Mouse (Mus musculus): Measurements from ENCODE around the gene Cuta. TPM values are rescaled to one million over a fixed set of nuclear protein-coding genes. Genes with fewer than 3 reads are reported as not detected.

Cuta gene
- polyA plus RNA-seq, 1 experiment from 2014 or later = 172 TPM

GRCm38 (mm10) chr17:26956309-26956708 is 16.9 kb upstream of the Cuta start:
- Histone ChIP-seq H3K36me3 (peaks cover 60% of the 10 kb centered on the region), H3K27me3 (no peaks in the 10 kb centered on the region), H3K4me1 (peaks cover 27% of the 10 kb centered on the region), H3K9ac (no peak overlapping the region), H3K27ac (replicated peaks) (no peak overlapping the region), H3K4me3 (replicated peaks) (no peak overlapping the region), H3K9me3 (replicated peaks) (no peaks in the 10 kb centered on the region), H3K4me2 (replicated peaks) (no peak overlapping the region)
- ATAC-seq (ENCODE audit: insufficient number of reproducible peaks, low FRiP score, low TSS enrichment, low read depth) = no peak
- WGBS = 73% methylated on average over 5 of the region's 5 CpGs

DNA sequence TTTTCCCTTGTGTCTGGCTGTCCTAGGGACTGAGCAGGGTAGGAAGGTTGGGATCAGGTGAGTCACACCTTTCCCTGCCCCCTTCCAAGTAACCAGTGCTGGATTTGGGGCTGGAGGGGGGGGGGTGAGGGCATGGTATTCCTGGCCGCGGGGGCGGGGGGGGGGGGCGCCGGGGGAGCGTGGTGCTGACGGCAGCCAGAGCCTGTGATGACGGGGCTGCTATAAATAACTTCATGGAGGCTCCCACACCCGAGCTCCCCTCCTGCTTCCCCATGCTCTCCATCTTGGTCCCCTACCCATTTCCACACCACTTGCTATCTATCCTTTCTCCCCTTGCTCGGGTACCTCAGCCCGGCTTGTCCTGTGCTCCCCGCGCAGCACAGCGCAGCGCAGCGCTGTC is 14.4 kb upstream of the Cuta start:
- Histone ChIP-seq H3K9ac (no peak overlapping the region), H3K4me2 (replicated peaks) (peak overlapping the region; percentile 9), H3K27me3 (no peaks in the 10 kb centered on the region), H3K4me1 (peaks cover 51% of the 10 kb centered on the region), H3K4me3 (replicated peaks) (no peak overlapping the region), H3K9me3 (replicated peaks) (no peaks in the 10 kb centered on the region), H3K36me3 (peaks cover 36% of the 10 kb centered on the region), H3K27ac (replicated peaks) (0 out of 2 replicates have a peak overlapping the region, but pooled peaks have one; percentile 28)
- 22% methylated on average over 16 of the region's 16 CpGs for WGBS
- ATAC-seq (ENCODE audit: insufficient number of reproducible peaks, low FRiP score, low TSS enrichment, low read depth) = no peak

DNA sequence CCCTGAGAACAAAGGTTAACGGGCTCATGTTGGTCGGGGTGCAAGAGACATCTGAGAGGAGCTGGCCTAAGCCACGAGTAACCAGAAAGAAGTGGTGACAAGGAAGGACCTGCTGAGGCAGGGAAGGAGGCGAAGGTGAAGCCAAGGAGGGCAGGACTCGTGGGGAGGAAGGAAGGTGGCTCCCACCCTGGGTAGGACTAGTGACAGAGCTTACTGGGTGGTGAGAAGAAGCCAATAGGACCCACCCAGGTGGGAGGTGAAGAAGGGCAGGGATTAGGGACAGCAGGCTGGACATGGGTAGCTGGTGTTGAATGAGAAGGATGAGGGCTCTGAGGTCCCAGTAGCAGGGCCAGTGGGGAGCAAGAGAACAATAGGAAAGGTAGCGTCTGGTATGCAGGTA is 13.8 kb upstream of the Cuta start:
- H3K4me2 ChIP-seq (replicated peaks) = peak overlapping the region; percentile 59; the same call in 1 of the 2 replicates
- ATAC-seq (ENCODE audit: insufficient number of reproducible peaks, low FRiP score, low TSS enrichment, low read depth) = no peak
- H3K9ac ChIP-seq = no peak overlapping the region
- H3K27me3 ChIP-seq = no peaks in the 10 kb centered on the region
- WGBS = 31% methylated on average over 6 of the region's 6 CpGs
- H3K9me3 ChIP-seq (replicated peaks) = no peaks in the 10 kb centered on the region
- H3K36me3 ChIP-seq = peaks cover 31% of the 10 kb centered on the region
- H3K4me1 ChIP-seq = peaks cover 53% of the 10 kb centered on the region
- no peak overlapping the region for H3K27ac ChIP-seq (replicated peaks)
- H3K4me3 ChIP-seq (replicated peaks) = no peak overlapping the region

GRCm38 (mm10) chr17:26951952-26952877 is 12.8 kb upstream of the Cuta start:
- ATAC-seq (ENCODE audit: insufficient number of reproducible peaks, low FRiP score, low TSS enrichment, low read depth) = no peak
- Histone ChIP-seq H3K4me2 (replicated peaks) (peak overlapping the region; percentile 59), H3K36me3 (peaks cover 21% of the 10 kb centered on the region), H3K27ac (replicated peaks) (no peak overlapping the region), H3K27me3 (no peaks in the 10 kb centered on the region), H3K9ac (peak overlapping the region; percentile 21), H3K4me3 (replicated peaks) (peak overlapping the region; percentile 39), H3K4me1 (peaks cover 60% of the 10 kb centered on the region), H3K9me3 (replicated peaks) (no peaks in the 10 kb centered on the region)
- WGBS = 8% methylated on average over 23 of the region's 23 CpGs

DNA sequence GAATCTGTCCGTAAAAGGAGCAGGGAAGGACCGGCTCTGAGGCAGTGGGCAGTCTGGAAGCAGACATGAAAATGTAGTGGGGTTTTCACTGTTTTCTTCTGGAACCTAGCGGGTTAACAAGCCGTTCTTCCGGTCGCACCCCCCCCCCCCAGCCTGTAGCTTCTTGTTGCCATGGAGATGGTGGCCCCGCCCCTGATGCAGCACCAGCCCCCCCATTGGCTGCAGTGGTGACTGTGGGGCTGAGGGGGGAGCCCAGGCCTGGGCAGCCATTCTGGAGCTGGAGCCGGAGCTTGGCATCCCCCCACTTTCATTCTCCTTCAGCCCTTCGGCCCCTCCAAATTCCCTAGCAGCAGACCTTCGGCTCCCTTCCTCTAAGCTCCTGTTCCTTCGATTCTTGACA is 12.0 kb upstream of the Cuta start:
- under 1% methylated on average over 11 of the region's 11 CpGs for WGBS

DNA sequence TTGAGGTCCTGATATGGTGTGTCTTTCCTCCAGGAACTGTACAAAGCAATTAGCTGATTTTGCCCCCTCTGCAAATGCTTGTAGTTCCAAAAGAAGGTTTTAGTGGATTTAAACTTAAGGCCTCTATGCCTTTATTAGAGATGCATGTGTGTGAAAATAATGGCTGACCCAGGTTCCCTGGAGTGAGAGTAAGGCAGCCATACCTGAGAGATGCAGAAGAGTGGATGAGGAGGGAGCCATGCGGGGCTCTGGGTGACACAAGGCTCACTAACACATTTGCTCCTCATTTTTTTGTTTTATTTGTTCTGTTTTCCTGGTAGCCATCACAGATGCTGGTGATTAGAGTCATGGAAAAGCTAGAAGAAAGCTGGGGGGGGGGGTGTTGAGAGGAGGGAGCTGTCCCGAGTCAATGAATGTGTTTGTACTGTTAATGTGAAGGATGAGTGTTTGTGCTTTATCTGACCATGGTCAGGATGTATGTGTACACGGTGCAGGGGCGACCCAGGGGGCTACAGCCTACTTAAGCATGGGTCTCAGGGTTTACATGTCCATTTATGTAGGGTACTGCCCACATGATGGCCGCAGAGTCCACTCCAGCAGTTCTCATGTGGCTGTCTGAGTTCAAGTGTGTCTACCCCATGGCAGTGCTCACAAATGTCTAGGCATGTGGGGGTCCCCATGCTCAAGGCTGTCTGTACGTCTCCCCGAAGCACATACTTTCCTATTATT is 11.4 kb upstream of the Cuta start:
- no peaks in the 10 kb centered on the region for H3K9me3 ChIP-seq (replicated peaks)
- H3K27ac ChIP-seq (replicated peaks) = peak overlapping the region; percentile 5; the same call in 1 of the 2 replicates
- 21% methylated on average over 7 of the region's 7 CpGs for WGBS
- peak overlapping the region; percentile 39 for H3K4me3 ChIP-seq (replicated peaks)
- no peaks in the 10 kb centered on the region for H3K27me3 ChIP-seq
- H3K4me2 ChIP-seq (replicated peaks) = peak overlapping the region; percentile 59
- peaks cover 75% of the 10 kb centered on the region for H3K4me1 ChIP-seq
- no peak for ATAC-seq (ENCODE audit: insufficient number of reproducible peaks, low FRiP score, low TSS enrichment, low read depth)
- peaks cover 11% of the 10 kb centered on the region for H3K36me3 ChIP-seq
- 0 out of 2 replicates have a peak overlapping the region, but pooled peaks have one; percentile 21 for H3K9ac ChIP-seq

More for the DNA sequence above, 12.0 kb upstream of the Cuta start:
- ATAC-seq (ENCODE audit: insufficient number of reproducible peaks, low FRiP score, low TSS enrichment, low read depth) = peak; percentile 58; the same call in 1 of the 2 replicates
- peak overlapping the region; percentile 39 for H3K4me3 ChIP-seq (replicated peaks)
- H3K9ac ChIP-seq = peak overlapping the region; percentile 21
- H3K4me1 ChIP-seq = peaks cover 68% of the 10 kb centered on the region
- peaks cover 14% of the 10 kb centered on the region for H3K36me3 ChIP-seq
- peak overlapping the region; percentile 59 for H3K4me2 ChIP-seq (replicated peaks)
- H3K9me3 ChIP-seq (replicated peaks) = no peaks in the 10 kb centered on the region
- no peak overlapping the region; the same call in 1 of the 2 replicates for H3K27ac ChIP-seq (replicated peaks)
- H3K27me3 ChIP-seq = no peaks in the 10 kb centered on the region

- Histone ChIP-seq H3K36me3 (peaks cover 2% of the 10 kb centered on the region; the same call in 1 of the 2 replicates), H3K4me3 (replicated peaks) (no peak overlapping the region), H3K27me3 (no peaks in the 10 kb centered on the region), H3K9me3 (replicated peaks) (no peaks in the 10 kb centered on the region), H3K4me1 (peaks cover 84% of the 10 kb centered on the region), H3K4me2 (replicated peaks) (peak overlapping the region; percentile 95; the same call in 1 of the 2 replicates), H3K27ac (replicated peaks) (0 out of 2 replicates have a peak overlapping the region, but pooled peaks have one; percentile 5), H3K9ac (no peak overlapping the region)
- 47% methylated on average over 5 of the region's 5 CpGs for WGBS
- no peak for ATAC-seq (ENCODE audit: insufficient number of reproducible peaks, low FRiP score, low TSS enrichment, low read depth)
These were observed 10.5 kb upstream of the Cuta start for GRCm38 (mm10) chr17:26949866-26950265.

- Histone ChIP-seq H3K36me3 (no peaks in the 10 kb centered on the region), H3K4me1 (peaks cover 84% of the 10 kb centered on the region), H3K4me3 (replicated peaks) (peak overlapping the region; percentile 68), H3K27ac (replicated peaks) (peak overlapping the region; percentile 75), H3K4me2 (replicated peaks) (peak overlapping the region; percentile 95), H3K27me3 (no peaks in the 10 kb centered on the region), H3K9me3 (replicated peaks) (no peaks in the 10 kb centered on the region), H3K9ac (peak overlapping the region; percentile 54)
- no peak for ATAC-seq (ENCODE audit: insufficient number of reproducible peaks, low FRiP score, low TSS enrichment, low read depth)
- 9% methylated on average over 9 of the region's 14 CpGs for WGBS
These were observed 9.7 kb upstream of the Cuta start for GRCm38 (mm10) chr17:26949051-26949577.

DNA sequence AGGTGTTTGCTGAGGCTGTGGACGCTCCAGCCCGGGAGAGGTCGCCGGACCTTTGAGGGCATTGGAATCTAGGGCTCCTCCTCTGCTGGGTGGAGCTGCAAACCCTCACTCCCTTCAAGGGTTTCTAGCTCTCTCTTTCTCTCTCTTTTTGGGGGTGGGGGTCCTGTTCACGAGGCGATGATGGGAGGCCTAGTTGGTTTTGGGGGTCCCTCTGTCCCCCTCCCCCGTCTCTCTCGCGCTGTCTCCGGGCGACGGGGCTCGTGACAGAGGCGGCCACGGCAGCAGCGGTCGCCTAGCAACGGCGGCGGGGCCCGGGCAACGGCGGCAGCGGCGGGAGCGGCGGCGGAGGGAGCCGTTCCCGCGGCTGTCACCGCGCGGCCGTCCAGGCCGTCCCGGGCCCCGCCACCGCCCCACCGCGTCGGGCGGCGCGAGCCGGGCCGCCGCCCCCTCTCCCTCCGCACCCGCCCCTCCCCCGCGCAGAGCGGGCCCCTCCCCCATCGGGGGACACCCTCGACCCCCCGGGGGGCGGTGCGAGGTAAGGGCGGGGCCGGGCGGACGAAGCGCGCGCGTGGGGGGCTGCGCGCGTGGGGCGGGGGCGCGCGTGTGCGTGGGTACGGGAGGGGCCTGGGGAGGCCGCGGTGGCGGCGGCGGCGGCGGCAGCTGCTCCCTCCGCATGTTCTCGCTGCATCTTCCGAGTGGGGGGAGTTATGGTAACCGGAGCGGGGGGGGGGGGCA is 9.1 kb upstream of the Cuta start:
- peak overlapping the region; percentile 68 for H3K4me3 ChIP-seq (replicated peaks)
- 0 out of 2 replicates have a peak, but pooled peaks have one; percentile 6 for ATAC-seq (ENCODE audit: insufficient number of reproducible peaks, low FRiP score, low TSS enrichment, low read depth)
- no peaks in the 10 kb centered on the region for H3K9me3 ChIP-seq (replicated peaks)
- H3K27me3 ChIP-seq = no peaks in the 10 kb centered on the region
- WGBS = 0% methylated on average over 32 of the region's 87 CpGs
- H3K27ac ChIP-seq (replicated peaks) = peak overlapping the region; percentile 75
- H3K4me2 ChIP-seq (replicated peaks) = peak overlapping the region; percentile 95
- peak overlapping the region; percentile 54 for H3K9ac ChIP-seq
- no peaks in the 10 kb centered on the region for H3K36me3 ChIP-seq
- peaks cover 78% of the 10 kb centered on the region for H3K4me1 ChIP-seq

- no peak for ATAC-seq (ENCODE audit: insufficient number of reproducible peaks, low FRiP score, low TSS enrichment, low read depth)
- H3K9ac ChIP-seq = 0 out of 2 replicates have a peak overlapping the region, but pooled peaks have one; percentile 62
- H3K4me3 ChIP-seq (replicated peaks) = 0 out of 2 replicates have a peak overlapping the region, but pooled peaks have one; percentile 10
- no peaks in the 10 kb centered on the region for H3K36me3 ChIP-seq
- WGBS = 55% methylated on average over 12 of the region's 12 CpGs
- peak overlapping the region; percentile 89 for H3K4me2 ChIP-seq (replicated peaks)
- no peaks in the 10 kb centered on the region for H3K27me3 ChIP-seq
- no peaks in the 10 kb centered on the region for H3K9me3 ChIP-seq (replicated peaks)
- peaks cover 71% of the 10 kb centered on the region for H3K4me1 ChIP-seq
- H3K27ac ChIP-seq (replicated peaks) = peak overlapping the region; percentile 84
These were observed 8.1 kb upstream of the Cuta start for GRCm38 (mm10) chr17:26947231-26948100.

All from embryonic facial prominence, embryonic 15.5 days (tissue).